Mouse (Mus musculus): ENCODE results near the gene Maff.

DNA sequence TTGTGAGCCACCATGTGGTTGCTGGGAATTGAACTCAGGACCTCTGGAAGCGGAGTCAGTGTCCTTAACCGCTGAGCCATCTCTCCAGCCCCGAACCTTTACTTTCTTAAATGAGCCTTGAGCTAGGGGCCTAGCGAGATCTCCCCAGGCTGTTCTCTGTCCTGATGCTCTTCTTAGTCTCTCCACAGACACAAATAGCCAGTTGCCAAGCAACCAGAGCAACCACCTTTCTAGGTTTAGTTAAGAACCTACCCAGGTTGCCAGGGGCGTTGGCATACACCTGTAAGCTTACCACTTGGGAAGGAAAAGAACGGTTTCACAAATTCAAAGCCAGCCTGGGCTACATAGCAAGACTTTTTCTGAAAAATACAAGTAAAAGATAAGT, 16.4 kb upstream of the Maff start:
- TF ChIP-seq CTCF (IDR thresholded peaks at IDR 0.05; ENCODE audit: extremely low read depth, insufficient read length, insufficient replicate concordance, low read depth, low read length) (no peak), POLR2A (IDR thresholded peaks at IDR 0.05; ENCODE audit: low read depth, low read length) (no peak)

Measured in small intestine, adult 2 months (tissue).